Mouse (Mus musculus): ENCODE data around the gene Snx18.

- TF ChIP-seq GATA1 (IDR thresholded peaks at IDR 0.05; ENCODE audit: low read length): no peak
- TF ChIP-seq TAL1 (IDR thresholded peaks at IDR 0.05; ENCODE audit: low read length): no peak
Observed at GRCm38 (mm10) chr13:113640944-113641597, 22.7 kb upstream of the Snx18 start.

Data from erythroblast, embryonic 14.5 days (primary cell).